Mouse (Mus musculus): ENCODE data around the gene Med24.
"Not testable (repeated sequence)": the region's sequence is repeated elsewhere in the genome, so short reads cannot be mapped to it uniquely, and the experiment has no call there.

The Med24 gene

GRCm38 (mm10) chr11:98685642-98686041 is 43.6 kb downstream of the Med24 start:
- DNase-seq, result no peak

DNA sequence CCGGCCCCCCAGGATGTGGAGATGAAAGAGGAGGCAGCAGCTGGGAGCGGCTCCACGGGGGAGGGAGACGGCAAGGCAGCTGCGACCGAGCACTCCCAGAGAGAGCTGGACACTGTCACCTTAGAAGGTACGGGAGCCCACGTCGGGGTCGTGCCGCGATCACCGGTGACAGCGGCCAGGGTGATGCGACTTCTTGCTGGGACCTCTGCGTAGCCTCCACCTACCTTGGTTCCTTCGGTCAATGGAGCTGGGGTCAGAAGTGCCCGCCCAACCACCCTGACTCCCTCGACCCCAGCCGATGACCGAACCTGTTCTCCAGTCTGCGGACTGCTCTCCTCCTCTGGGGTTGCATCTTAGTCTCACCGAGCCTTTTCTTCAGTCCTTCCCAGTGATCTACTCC is 46.4 kb downstream of the Med24 start:
- no peak for DNase-seq

DNA sequence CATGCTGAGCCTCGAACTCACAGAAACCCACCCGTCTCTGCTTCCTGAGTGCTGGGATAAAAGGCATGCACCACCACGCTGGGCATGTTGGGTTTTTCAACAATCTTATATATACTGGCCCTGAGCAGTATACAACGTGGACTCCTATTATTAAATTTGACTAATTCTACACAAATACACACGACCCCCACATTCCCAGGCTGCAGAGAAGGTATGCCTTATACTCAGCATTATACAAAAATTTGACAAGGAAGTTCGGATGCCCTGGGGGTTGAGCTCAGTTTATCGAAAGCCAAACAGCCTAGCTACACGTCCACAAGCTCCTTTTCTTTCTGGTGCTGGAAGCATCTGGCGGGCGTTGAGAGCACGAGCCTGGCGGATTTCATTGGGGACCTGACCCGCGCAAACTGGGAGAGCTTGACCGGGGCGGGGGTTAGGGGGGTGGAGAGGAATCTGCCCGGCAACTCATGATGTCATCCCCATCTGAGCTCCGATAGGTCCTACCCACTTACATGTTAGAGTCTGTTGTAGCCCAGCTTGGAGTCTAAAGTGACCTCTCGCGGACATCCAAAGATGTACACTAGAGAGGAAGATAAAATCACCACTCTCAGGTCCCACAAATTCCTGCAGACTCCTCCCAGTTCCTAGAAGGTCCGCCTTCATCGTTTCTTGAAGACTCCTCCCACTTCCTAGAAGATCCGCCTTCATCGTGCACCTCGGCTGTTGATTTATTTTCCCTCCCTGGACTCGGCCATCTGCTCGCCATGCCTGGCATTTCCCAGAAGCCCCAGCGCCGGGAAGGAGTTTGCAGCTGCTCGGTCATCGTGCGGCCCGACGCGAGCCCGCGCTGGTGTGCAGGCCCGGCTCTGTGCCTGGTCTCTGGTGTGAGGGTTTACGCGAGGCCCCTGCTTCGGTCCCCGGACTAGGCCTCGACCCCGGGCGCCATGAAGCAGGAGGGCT is 47.2 kb downstream of the Med24 start, which contains the start of gene Psmd3:
Psmd3 (plus strand) TSS at position 769 of the 960 bp plus-strand sequence.
- peak; percentile 92 for DNase-seq

GRCm38 (mm10) chr11:98681186-98681585 is 48.0 kb downstream of the Med24 start:
- no peak for DNase-seq

DNA sequence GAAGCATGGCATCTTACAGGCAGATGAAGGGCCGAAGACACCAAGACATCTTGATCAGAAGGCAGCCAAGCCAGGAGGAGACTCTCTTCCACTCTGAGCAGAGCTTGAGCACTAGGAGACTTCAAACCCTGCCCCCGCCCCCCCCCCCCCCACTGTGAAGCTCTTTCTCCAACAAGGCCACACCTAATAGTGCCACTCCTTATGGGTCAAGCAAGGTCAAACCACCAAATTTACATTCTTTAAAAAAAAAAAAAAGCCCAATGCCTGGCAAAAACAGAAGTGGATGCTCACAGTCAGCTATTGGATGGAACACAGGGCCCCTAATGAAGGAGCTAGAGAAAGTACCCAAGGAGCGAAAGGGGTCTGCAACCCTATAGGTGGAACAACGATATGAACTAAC is 48.6 kb downstream of the Med24 start:
- not testable (repeated sequence) for DNase-seq

DNA sequence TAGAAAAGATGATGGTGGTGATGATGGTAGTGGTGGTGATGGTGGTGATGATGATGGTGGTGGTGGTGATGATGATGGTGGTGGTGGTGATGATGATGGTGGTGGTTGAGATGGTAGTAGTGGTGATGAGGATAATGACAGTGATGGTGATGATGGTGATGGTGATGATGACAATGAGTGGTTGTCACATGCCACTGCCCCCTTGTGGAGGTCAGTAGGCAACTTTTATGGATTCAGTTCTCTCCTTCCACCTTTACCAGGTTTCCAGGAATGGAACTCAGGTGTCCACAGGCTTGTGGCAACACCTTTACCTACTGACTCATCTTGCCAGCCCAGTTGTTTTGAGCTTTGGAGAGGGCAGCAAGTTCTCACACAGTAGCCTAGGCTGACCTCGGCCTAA is 49.2 kb downstream of the Med24 start:
- no peak for DNase-seq

DNA sequence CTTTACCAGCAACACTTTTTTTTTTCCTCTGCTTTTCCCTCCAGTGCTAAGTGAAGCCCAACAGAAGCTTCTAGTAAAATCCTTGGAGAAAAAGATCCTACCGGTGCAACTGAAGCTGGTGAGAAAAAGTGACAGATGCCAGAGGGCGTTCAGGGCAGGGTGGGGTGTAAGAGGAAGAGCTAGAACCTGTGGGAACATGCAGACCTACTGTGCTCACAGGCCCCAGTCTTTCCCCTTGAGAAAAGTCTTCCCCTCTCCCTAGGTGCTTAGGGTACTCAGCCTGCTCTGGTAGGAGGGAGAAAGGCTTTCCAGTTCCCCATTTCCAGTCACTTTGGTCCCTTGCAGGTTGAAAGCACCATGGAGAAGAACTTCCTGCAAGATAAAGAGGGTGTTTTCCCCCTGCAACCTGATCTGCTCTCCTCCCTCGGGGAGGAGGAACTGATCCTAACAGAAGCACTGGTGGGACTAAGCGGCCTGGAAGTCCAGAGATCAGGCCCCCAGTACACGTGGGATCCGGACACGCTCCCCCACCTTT is 53.3 kb downstream of the Med24 start:
- DNase-seq, result no peak

- peak; percentile 44 for DNase-seq
These were observed 56.1 kb downstream of the Med24 start for GRCm38 (mm10) chr11:98673136-98673535.

- DNase-seq, result no peak
These were observed 56.8 kb downstream of the Med24 start for GRCm38 (mm10) chr11:98672482-98672881.

DNA sequence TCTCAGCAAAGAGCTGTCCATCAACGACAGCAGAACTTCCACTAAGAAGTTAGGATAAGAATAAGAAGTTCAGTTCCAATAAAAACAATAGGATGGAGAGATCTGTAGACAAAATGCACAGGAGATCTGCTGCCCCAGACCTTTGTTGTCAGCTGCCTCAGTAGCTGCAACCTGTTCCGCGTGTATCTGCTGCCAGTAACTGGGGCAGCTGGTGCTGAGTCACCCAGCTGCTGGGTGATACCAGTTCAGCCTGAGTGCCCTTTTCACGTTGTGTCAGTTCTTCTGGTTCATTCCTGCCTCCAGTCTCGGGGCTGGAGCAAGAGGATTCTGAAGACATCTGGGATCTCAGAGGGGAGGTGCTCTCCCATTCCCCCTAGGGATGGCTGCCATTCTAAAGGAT is 57.4 kb downstream of the Med24 start:
- no peak for DNase-seq

- DNase-seq, result no peak
These were observed 57.9 kb downstream of the Med24 start for GRCm38 (mm10) chr11:98671284-98671815.

- no peak for DNase-seq
These were observed 60.3 kb downstream of the Med24 start for GRCm38 (mm10) chr11:98668984-98669383.

DNA sequence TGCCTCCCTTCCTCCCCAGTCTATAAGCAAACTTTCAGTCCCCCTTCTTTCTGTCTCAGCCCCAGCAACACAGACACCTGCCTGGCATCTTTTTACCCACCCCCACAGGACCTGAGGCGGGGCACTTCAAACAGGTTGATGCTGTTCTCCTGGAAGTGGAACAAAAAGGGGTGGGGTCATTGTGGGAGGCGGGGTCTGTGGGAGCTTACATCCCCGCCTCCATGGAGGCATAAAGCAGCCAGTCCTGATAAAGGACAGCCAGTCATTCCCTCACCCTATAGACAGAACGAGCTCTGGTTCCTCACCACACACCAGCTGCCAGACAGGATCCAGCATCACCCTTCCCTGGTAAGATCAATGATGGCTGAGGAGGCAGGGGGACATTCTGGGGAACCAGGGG is 65.1 kb downstream of the Med24 start, which contains the start of gene Gsdma:
Gsdma (plus strand) TSS at position 261 of the 400 bp plus-strand sequence.
- DNase-seq, result no peak

GRCm38 (mm10) chr11:98660517-98660916 is 68.7 kb downstream of the Med24 start:
- DNase-seq, result peak; percentile 54

DNA sequence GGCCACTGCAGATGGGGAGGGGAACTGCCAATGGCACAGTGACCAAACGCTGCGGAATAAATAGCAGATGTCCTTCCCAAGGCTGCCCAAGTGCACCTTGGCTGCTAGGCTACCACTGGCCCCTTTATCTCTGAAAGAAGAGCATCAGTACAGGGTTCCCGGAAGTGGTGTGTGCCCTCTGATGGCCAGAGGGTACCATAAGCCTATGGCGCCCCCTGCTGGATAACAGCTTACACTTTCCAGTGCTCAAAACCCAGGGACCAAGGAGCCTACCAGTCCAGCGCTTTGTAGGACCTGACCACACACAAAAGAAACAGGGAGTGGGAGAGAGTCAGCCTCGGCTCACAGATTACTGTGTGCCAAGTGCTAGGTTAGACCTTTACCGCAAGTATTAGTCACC is 74.2 kb downstream of the Med24 start:
- DNase-seq, result peak; percentile 32

Measured in right cerebral cortex, postnatal 14 days (tissue).